Mouse (Mus musculus): ENCODE results near the gene Rps11.

Rps11 gene

GRCm38 (mm10) chr7:45160866-45161265, 36.6 kb upstream of the Rps11 start:
- ChIA-PET POLR2A (interaction anchor here in 2 of 4 experiments (0.6 to 3.2 kb wide), 17 partner anchors 8 to 297 kb away, joined by 3 to 19 read pairs (median 3); partner anchors contain the start of gene Tsks (in 1 of the 2)), CTCF (interaction anchor here in 2 of 4 experiments (1.5 to 3.5 kb wide), 7 partner anchors 8 to 521 kb away, joined by 3 to 37 read pairs (median 9); no protein-coding TSS in a partner anchor)

GRCm38 (mm10) chr7:45160316-45160800, 36.1 kb upstream of the Rps11 start:
- ChIA-PET POLR2A (interaction anchor here in 2 of 4 experiments (0.6 to 3.2 kb wide), 6 partner anchors 9 to 123 kb away, joined by 3 to 19 read pairs (median 3); no protein-coding TSS in a partner anchor), CTCF (interaction anchor here in 1 of 4 experiments (1.8 kb wide), 1 partner anchor 9 kb away, joined by 4 read pairs; no protein-coding TSS in a partner anchor)

GRCm38 (mm10) chr7:45158991-45159390, 34.8 kb upstream of the Rps11 start:
- POLR2A ChIA-PET: interaction anchor here in 2 of 4 experiments (0.7 to 1.1 kb wide), 3 partner anchors 16 to 40 kb away, joined by 3 read pairs; no protein-coding TSS in a partner anchor
- CTCF ChIA-PET: interaction anchor here in 2 of 4 experiments (0.6 to 1.9 kb wide), 4 partner anchors 10 to 116 kb away, joined by 3 to 5 read pairs (median 4); no protein-coding TSS in a partner anchor

- ChIA-PET CTCF (interaction anchor here in 1 of 4 experiments (1.1 to 1.9 kb wide), 2 partner anchors 12 to 79 kb away, joined by 3 to 5 read pairs; no protein-coding TSS in a partner anchor), POLR2A (interaction anchor here in 1 of 4 experiments (0.9 to 1.3 kb wide), 5 partner anchors 12 to 561 kb away, joined by 3 to 5 read pairs (median 3); partner anchors contain the start of gene Sphk2)
Observed at GRCm38 (mm10) chr7:45157459-45157858, 33.2 kb upstream of the Rps11 start.

GRCm38 (mm10) chr7:45156206-45156605, 32.0 kb upstream of the Rps11 start:
- ChIA-PET CTCF (interaction anchor here in 3 of 4 experiments (0.6 to 3.0 kb wide), 15 partner anchors 9 to 185 kb away, joined by 3 to 34 read pairs (median 4); partner anchors contain the start of genes Flt3l (in 2 of the 3), Gm45713 (in 2 of the 3), Ccdc155 (in 1 of the 3) and Rcn3 (in 1 of the 3)), POLR2A (interaction anchor here in 2 of 4 experiments (0.6 to 7.3 kb wide), 21 partner anchors 8 to 562 kb away, joined by 3 to 57 read pairs (median 5); partner anchors contain the start of genes Atf5 (in 1 of the 2), Il4i1 (in 1 of the 2), Nup62 (in 1 of the 2) and Rcn3 (in 1 of the 2))

- CTCF ChIA-PET: interaction anchor here in 3 of 4 experiments (0.5 to 3.0 kb wide), 36 partner anchors 8 to 473 kb away, joined by 3 to 34 read pairs (median 4); partner anchors contain the start of genes Ccdc155 (in 2 of the 3), Flt3l (in 2 of the 3), Gm45713 (in 2 of the 3) and Gys1 (in 1 of the 3)
- POLR2A ChIA-PET: interaction anchor here in 3 of 4 experiments (0.6 to 7.3 kb wide), 66 partner anchors 8 to 517 kb away, joined by 3 to 144 read pairs (median 7); partner anchors contain the start of genes Ccdc155 (in 2 of the 3), Fcgrt (in 2 of the 3), Rpl13a (in 2 of the 3) and Rras (in 2 of the 3)
Observed at GRCm38 (mm10) chr7:45155590-45155989, 31.4 kb upstream of the Rps11 start.

- POLR2A ChIA-PET: interaction anchor here in 3 of 4 experiments (0.6 to 7.3 kb wide), 144 partner anchors 9 to 741 kb away, joined by 3 to 144 read pairs (median 4); partner anchors contain the start of genes Ccdc155 (in 2 of the 3), Fcgrt (in 2 of the 3), Gys1 (in 2 of the 3) and Plekha4 (in 2 of the 3)
Observed at GRCm38 (mm10) chr7:45154993-45155514, 30.8 kb upstream of the Rps11 start.

GRCm38 (mm10) chr7:45154096-45154992, 30.1 kb upstream of the Rps11 start, which contains the start of the genes Pih1d1 and Aldh16a1:
Gene Pih1d1, plus strand, starts transcription at chr7:45154303.
Gene Aldh16a1, minus strand, starts transcription at chr7:45154584.
- ChIA-PET CTCF (interaction anchor here in 3 of 4 experiments (0.5 to 3.0 kb wide), 42 partner anchors 9 to 501 kb away, joined by 3 to 34 read pairs (median 4); partner anchors contain the start of genes Flt3l (in 2 of the 3), Gm45713 (in 2 of the 3), Gys1 (in 2 of the 3) and Ccdc155 (in 1 of the 3)), POLR2A (interaction anchor here in 3 of 4 experiments (0.5 to 7.3 kb wide), 138 partner anchors 9 to 742 kb away, joined by 3 to 144 read pairs (median 5); partner anchors contain the start of genes Ccdc155 (in 2 of the 3), Fcgrt (in 2 of the 3), Gys1 (in 2 of the 3) and Plekha4 (in 2 of the 3))

More at GRCm38 (mm10) chr7:45154993-45155514, 30.8 kb upstream of the Rps11 start:
- CTCF ChIA-PET: interaction anchor here in 3 of 4 experiments (0.5 to 3.0 kb wide), 49 partner anchors 8 to 501 kb away, joined by 3 to 34 read pairs (median 4); partner anchors contain the start of genes Flt3l (in 3 of the 3), Gm45713 (in 3 of the 3), Ccdc155 (in 2 of the 3) and Gys1 (in 2 of the 3)

GRCm38 (mm10) chr7:45153586-45153985, 29.3 kb upstream of the Rps11 start:
- CTCF ChIA-PET: interaction anchor here in 3 of 4 experiments (0.6 to 2.2 kb wide), 5 partner anchors 9 to 292 kb away, joined by 3 to 13 read pairs (median 4); no protein-coding TSS in a partner anchor
- POLR2A ChIA-PET: interaction anchor here in 3 of 4 experiments (0.8 to 7.3 kb wide), 42 partner anchors 8 to 485 kb away, joined by 3 to 144 read pairs (median 9); partner anchors contain the start of genes Fcgrt (in 2 of the 3), Rpl13a (in 2 of the 3), Rras (in 2 of the 3) and Slc17a7 (in 2 of the 3)

- ChIA-PET POLR2A (interaction anchor here in 3 of 4 experiments (0.8 to 7.3 kb wide), 35 partner anchors 7 to 283 kb away, joined by 3 to 144 read pairs (median 9); partner anchors contain the start of genes Rpl13a (in 2 of the 3), Slc17a7 (in 2 of the 3), Ccdc155 (in 1 of the 3) and Fcgrt (in 1 of the 3)), CTCF (interaction anchor here in 3 of 4 experiments (0.6 to 1.5 kb wide), 4 partner anchors 9 to 292 kb away, joined by 3 to 13 read pairs (median 4); no protein-coding TSS in a partner anchor)
Observed at GRCm38 (mm10) chr7:45153052-45153451, 28.8 kb upstream of the Rps11 start.

- CTCF ChIA-PET: interaction anchor here (0.6 to 3.4 kb wide), 10 partner anchors 15 to 253 kb away, joined by 3 to 10 read pairs (median 4); partner anchors contain the start of genes Flt3l (in 3 of the 4), Gm45713 (in 3 of the 4) and Prmt1 (in 1 of the 4)
- POLR2A ChIA-PET: interaction anchor here in 3 of 4 experiments (0.7 to 7.3 kb wide), 27 partner anchors 9 to 302 kb away, joined by 3 to 144 read pairs (median 4); partner anchors contain the start of genes Flt3l (in 3 of the 3), Gm45713 (in 3 of the 3), Ccdc155 (in 2 of the 3) and Rpl13a (in 2 of the 3)
Observed at GRCm38 (mm10) chr7:45151303-45151702, 27.1 kb upstream of the Rps11 start.

- POLR2A ChIA-PET: interaction anchor here (0.6 to 7.3 kb wide), 24 partner anchors 8 to 312 kb away, joined by 3 to 144 read pairs (median 4); partner anchors contain the start of genes Rpl13a (in 3 of the 4), Flt3l (in 2 of the 4), Gm45713 (in 2 of the 4) and Ccdc155 (in 1 of the 4)
- CTCF ChIA-PET: interaction anchor here (0.5 to 3.4 kb wide), 15 partner anchors 12 to 254 kb away, joined by 3 to 10 read pairs (median 4); partner anchors contain the start of genes Flt3l (in 3 of the 4), Gm45713 (in 3 of the 4) and Ap2a1 (in 1 of the 4)
Observed at GRCm38 (mm10) chr7:45150321-45150720, 26.1 kb upstream of the Rps11 start.

GRCm38 (mm10) chr7:45149545-45149944, 25.3 kb upstream of the Rps11 start:
- ChIA-PET CTCF (interaction anchor here (0.6 to 3.4 kb wide), 6 partner anchors 13 to 220 kb away, joined by 3 to 10 read pairs (median 4); partner anchors contain the start of genes Flt3l (in 3 of the 4), Gm45713 (in 3 of the 4) and Ap2a1 (in 1 of the 4)), POLR2A (interaction anchor here in 3 of 4 experiments (0.5 to 7.3 kb wide), 7 partner anchors 12 to 308 kb away, joined by 3 to 144 read pairs (median 3); partner anchors contain the start of genes Rpl13a (in 2 of the 3), Rps11 (in 1 of the 3) and Slc17a7 (in 1 of the 3))

- ChIA-PET CTCF (no interaction called here), POLR2A (interaction anchor here in 2 of 4 experiments (1.1 to 7.3 kb wide), 3 partner anchors 15 to 20 kb away, joined by 3 to 101 read pairs (median 57); partner anchors contain the start of genes Rpl13a (in 1 of the 2) and Slc17a7 (in 1 of the 2))
Observed at GRCm38 (mm10) chr7:45148534-45149098, 24.4 kb upstream of the Rps11 start.

GRCm38 (mm10) chr7:45147899-45148298, 23.7 kb upstream of the Rps11 start:
- POLR2A ChIA-PET: interaction anchor here in 2 of 4 experiments (1.0 to 2.2 kb wide), 4 partner anchors 11 to 56 kb away, joined by 3 to 9 read pairs (median 3); partner anchors contain the start of genes Flt3l (in 1 of the 2), Gm45713 (in 1 of the 2) and Rcn3 (in 1 of the 2)
- CTCF ChIA-PET: no interaction called here

Data from embryonic stem cell, embryonic (primary cell).